Mouse (Mus musculus) limb, embryonic 11.5 days (tissue): ENCODE data around the gene Gm4567. TPM values are rescaled to one million over a fixed set of nuclear protein-coding genes. Genes with fewer than 3 reads are reported as not detected.
"Not testable (repeated sequence)": the region's sequence is repeated elsewhere in the genome, so short reads cannot be mapped to it uniquely, and the experiment has no call there.

ENCODE experiments used
- ATAC-seq: fragments of 200-750 bp; cut with Nextera tagmentation; 2 replicates; pipeline ENCODE4 v1.8.0; 2017; ENCODE audit warnings: low read depth; ENCODE audit not compliant: insufficient number of reproducible peaks, low FRiP score, low TSS enrichment
- DNase-seq: peaks from one replicate; pipeline ENCODE4 v3.0.0-alpha.2; 2015; ENCODE audit warnings: low spot score
- H3K27ac ChIP-seq: fragments of 300-500 bp; sonication (generic); replicated peaks from 2 replicates; pipeline ENCODE4 v1.5.1; 2014; ENCODE audit warnings: low read depth, mild to moderate bottlenecking, low read length
- H3K27me3 ChIP-seq: fragments of 300-500 bp; sonication (generic); 2 replicates; pipeline ENCODE4 v1.6.1; 2014; ENCODE audit warnings: mild to moderate bottlenecking, low read length, mixed read lengths; ENCODE audit not compliant: control insufficient read depth, insufficient read depth
- H3K36me3 ChIP-seq: fragments of 300-500 bp; sonication (generic); 2 replicates; pipeline ENCODE4 v1.6.1; 2014; ENCODE audit warnings: mild to moderate bottlenecking, low read length, moderate library complexity, mixed read lengths; ENCODE audit not compliant: control insufficient read depth, insufficient read depth
- H3K4me1 ChIP-seq: fragments of 300-500 bp; sonication (generic); 2 replicates; pipeline ENCODE4 v1.6.1; 2014; ENCODE audit warnings: low read length, mixed read lengths; ENCODE audit not compliant: control insufficient read depth, insufficient read depth
- H3K4me2 ChIP-seq: fragments of 300-500 bp; sonication (generic); 2 replicates; pipeline ENCODE4 v1.6.1; 2014; ENCODE audit warnings: low read depth, mild to moderate bottlenecking, moderate library complexity; ENCODE audit not compliant: severe bottlenecking
- H3K4me3 ChIP-seq: fragments of 300-500 bp; sonication (generic); 2 replicates; pipeline ENCODE4 v1.5.1; 2014; ENCODE audit warnings: low read depth, low read length
- H3K9ac ChIP-seq: fragments of 300-500 bp; sonication (generic); 2 replicates; pipeline ENCODE4 v1.6.1; 2014; ENCODE audit warnings: mild to moderate bottlenecking, low read length
- H3K9me3 ChIP-seq: fragments of 300-500 bp; sonication (generic); 2 replicates; pipeline ENCODE4 v1.6.1; 2016; ENCODE audit warnings: low read length; ENCODE audit not compliant: control insufficient read depth
- WGBS: fragments of 180-500 bp; shearing (Covaris S2); extraction: QIAGEN DNeasy Blood & Tissue Kit; methylation state at CpG from one replicate; pipeline ENCODE4 v1.1.7; 2014; 5-methylcytosine and 5-hydroxymethylcytosine counted together
- polyA plus RNA-seq: library from polyadenylated mRNA; unstranded; fragments of >200 nt; fragmentation: Nextera tagmentation; extraction: Ambion mirVana; gene quantifications from 2 replicates; pipeline ENCODE4 v1.2.1, GENCODE M21; 2014

Gm4567 gene
- polyA plus RNA-seq: not detected in 2 replicates

DNA sequence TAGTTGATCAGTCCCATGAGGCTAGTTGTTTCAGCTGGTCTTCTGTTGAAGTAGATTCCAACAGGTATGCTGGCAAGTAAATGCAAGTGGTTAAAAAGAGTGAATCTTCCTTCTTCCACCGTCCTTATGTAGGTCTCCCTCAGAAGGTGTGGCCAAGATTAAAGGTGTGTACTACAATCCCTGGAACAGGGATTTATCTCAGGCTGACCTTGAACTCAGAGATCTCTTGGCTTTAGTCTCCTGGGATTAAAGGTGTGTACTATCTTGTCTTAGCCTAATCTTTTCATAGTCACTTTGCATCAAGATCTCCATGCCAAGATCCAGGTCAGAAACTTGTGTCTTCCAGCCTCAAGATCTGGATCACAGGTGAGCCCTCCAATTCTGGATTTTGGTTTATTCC lies at the start of gene Gm4567:
Gene Gm4567, minus strand, starts transcription at position 101 of the 400 bp plus-strand sequence.
- H3K4me3 ChIP-seq, H3K27ac ChIP-seq, H3K4me2 ChIP-seq, H3K4me1 ChIP-seq, H3K36me3 ChIP-seq, H3K27me3 ChIP-seq, H3K9me3 ChIP-seq, ATAC-seq, DNase-seq, H3K9ac ChIP-seq: not testable (repeated sequence)
- WGBS: no CpG with 5 or more reads among the region's 1 CpGs

GRCm38 (mm10) chr7:22761397-22761796 lies 41.9 kb upstream of the Gm4567 start, which contains the start of gene Vmn1r157:
TSS of gene Vmn1r157 (plus strand) at chr7:22761697.
- H3K27ac ChIP-seq, H3K4me2 ChIP-seq, H3K9me3 ChIP-seq, H3K4me1 ChIP-seq, H3K4me3 ChIP-seq, H3K9ac ChIP-seq, H3K27me3 ChIP-seq, ATAC-seq, H3K36me3 ChIP-seq, DNase-seq: not testable (repeated sequence)
- 34% methylated on average over 2 of the region's 3 CpGs for WGBS

GRCm38 (mm10) chr7:22692217-22692616 lies 27.3 kb downstream of the Gm4567 start, which contains the start of gene Gm8693:
TSS of gene Gm8693 (minus strand) at chr7:22692317.
- not testable (repeated sequence) for H3K9me3 ChIP-seq, H3K36me3 ChIP-seq, H3K4me2 ChIP-seq, H3K9ac ChIP-seq, H3K4me1 ChIP-seq, H3K27me3 ChIP-seq, H3K4me3 ChIP-seq, H3K27ac ChIP-seq, DNase-seq, ATAC-seq
- WGBS: no CpG with 5 or more reads among the region's 2 CpGs

Other genes starting within 250 kb of the Gm4567 start
- gene Vmn1r151, start 220.0 kb downstream of the Gm4567 start, polyA plus RNA-seq: not detected in 2 replicates
- not detected in 2 replicates for gene Vmn1r152, start 196.7 kb downstream of the Gm4567 start, polyA plus RNA-seq
- not detected in 2 replicates for gene Gm8677, start 184.8 kb downstream of the Gm4567 start, polyA plus RNA-seq
- gene Gm4201, start 154.4 kb downstream of the Gm4567 start, polyA plus RNA-seq: not detected in 2 replicates
- gene Gm4565, start 131.6 kb downstream of the Gm4567 start, polyA plus RNA-seq: not detected in 2 replicates
- gene Vmn1r155, start 61.7 kb downstream of the Gm4567 start, polyA plus RNA-seq: not detected in 2 replicates
- gene Gm8693, start 27.4 kb downstream of the Gm4567 start, polyA plus RNA-seq: not detected in 2 replicates
- gene Vmn1r157, start 42.0 kb upstream of the Gm4567 start, polyA plus RNA-seq: not detected in 2 replicates
- gene Vmn1r158, start 71.1 kb upstream of the Gm4567 start, polyA plus RNA-seq: not detected in 2 replicates
- gene Vmn1r159, start 123.9 kb upstream of the Gm4567 start, polyA plus RNA-seq: not detected in 2 replicates
- gene Vmn1r160, start 151.5 kb upstream of the Gm4567 start, polyA plus RNA-seq: not detected in 2 replicates